Mouse (Mus musculus) adipose tissue, adult 10 weeks (tissue): ENCODE data around the gene Slamf8. TPM values are rescaled to one million over a fixed set of nuclear protein-coding genes. Genes with fewer than 3 reads are reported as not detected.

Source experiments
- polyA plus RNA-seq: library from polyadenylated mRNA; stranded (reverse); fragments of 350-450 nt; fragmentation: Illumina TruSeq; extraction: RNeasy Lipid Tissue Mini Kit (QIAGEN cat#74804); gene quantifications from one replicate; pipeline ENCODE4 v1.2.3, GENCODE M21; 2014; ENCODE audit warnings: low read depth, low replicate concordance

Slamf8 gene
- 3.0 TPM for polyA plus RNA-seq

DNA sequence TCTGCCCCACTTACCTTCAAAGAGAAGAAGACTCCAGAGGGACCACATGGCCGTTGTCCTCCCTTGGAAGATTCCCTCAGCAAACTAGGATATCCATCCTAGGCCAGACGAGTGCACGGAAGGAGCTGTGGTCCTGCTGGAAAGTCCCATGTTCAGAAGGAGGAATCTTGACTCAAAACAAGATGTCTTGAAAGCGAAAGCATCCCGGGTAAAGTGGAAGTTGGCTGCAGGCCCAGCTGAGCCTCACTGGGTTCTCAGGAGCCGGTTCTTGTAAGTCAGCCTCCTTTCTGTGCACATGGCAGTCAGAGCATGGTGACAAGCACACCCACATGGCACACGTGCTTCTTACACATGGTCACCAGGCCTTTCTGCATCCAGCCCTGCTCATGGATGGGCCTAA, at the start of gene Slamf8:
Gene Slamf8 (minus strand): TSS at position 184 of the 400 bp plus-strand sequence.

DNA sequence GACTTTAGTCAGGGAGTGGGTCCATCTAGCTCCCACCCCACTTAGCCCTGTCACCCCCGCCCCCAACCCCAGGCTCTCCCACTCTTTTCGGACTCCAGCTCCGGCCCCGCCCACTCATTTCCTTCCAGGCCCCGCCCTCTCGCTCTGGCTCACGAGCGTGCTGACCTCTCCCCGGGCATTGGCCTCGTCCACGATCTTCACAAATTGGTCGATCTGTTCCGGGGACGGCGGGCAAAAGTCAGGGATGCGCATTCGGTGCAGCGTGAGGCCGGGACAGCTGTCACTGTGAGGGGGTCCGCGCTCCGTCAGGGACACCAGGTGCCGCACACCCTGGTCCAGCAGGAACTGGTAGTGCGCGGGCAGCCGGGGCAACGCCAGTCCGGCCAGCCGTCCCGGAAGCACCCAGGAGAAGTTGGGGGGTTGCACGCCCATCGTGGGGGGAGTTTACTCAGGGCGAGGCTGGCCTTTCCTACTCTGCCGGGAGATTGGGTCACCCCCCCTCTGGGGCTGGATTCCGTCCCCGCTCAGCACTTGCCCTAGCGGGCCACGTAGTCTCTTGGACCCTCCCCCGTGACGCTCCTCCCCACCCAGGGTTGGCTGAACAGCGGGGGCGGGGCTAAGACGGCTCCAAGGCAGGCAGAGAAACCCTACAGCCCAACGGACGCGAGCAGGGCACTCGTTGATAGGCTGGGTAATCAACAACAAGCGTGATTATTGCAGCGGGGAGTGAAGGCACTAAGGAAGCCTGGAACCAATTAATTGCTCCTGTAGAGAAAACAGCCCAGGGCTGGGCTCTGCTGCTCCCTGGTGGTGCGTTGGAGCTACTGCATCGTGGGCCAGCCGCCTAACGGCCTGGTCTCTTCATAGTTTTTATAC, 42.3 kb upstream of the Slamf8 start, which contains the start of gene Dusp23:
Gene Dusp23 (minus strand): TSS at position 512 of the 876 bp plus-strand sequence.

DNA sequence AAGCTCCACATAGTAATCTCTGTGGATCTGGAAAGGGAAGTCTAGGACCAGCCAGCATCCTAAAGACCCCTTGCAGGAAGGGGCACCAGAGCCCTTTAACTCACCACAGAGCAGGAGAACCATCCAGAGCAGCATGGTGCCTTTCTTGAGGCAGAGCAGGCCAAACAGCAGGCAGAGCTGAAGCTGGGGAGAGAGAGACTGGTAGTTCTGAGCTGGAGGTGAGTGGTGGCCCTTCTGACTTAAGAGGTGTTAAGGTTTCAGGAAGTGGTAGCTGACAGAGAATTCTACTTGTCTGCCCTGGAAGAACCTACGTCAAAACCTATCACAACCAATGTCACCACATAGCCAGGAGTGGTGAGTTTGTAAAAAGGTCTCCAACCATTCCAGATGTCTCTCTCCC, 12.0 kb upstream of the Slamf8 start, which contains the start of gene Fcrl6:
Gene Fcrl6 (minus strand): TSS at position 226 of the 400 bp plus-strand sequence.

DNA sequence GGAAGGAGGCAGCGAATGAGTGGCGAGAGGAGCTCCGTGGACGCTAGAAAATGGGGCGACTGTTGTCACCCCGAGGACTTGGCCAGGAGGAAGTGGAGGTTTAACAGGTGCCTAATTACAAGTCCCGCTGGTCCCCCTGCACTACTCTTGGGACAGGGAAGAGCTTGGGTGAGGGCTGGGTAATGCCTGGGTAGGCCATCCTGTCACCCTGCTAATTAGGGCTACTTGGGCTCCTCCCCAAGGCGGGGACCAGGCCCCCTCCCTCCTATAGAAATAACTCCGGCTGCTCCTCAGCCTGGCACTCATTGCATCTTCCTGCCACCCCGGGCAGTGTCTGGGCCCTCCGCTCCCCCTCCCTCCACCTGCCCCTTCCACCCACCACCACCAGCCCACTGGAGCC, 34.7 kb downstream of the Slamf8 start, which contains the start of gene Vsig8:
Gene Vsig8 (plus strand): TSS at position 301 of the 400 bp plus-strand sequence.

Other genes with a start within 250 kb of the Slamf8 start
- 0.19 TPM for gene Kcnj10, start 249.4 kb downstream of the Slamf8 start, polyA plus RNA-seq
- gene Pigm, start 214.0 kb downstream of the Slamf8 start, polyA plus RNA-seq: 7.4 TPM
- gene Slamf9, start 115.2 kb downstream of the Slamf8 start, polyA plus RNA-seq: 11.2 TPM
- 13.9 TPM for gene Igsf9, start 108.8 kb downstream of the Slamf8 start, polyA plus RNA-seq
- gene Tagln2, start 90.5 kb downstream of the Slamf8 start, polyA plus RNA-seq: 261 TPM
- 6.8 TPM for gene Cfap45, start 69.8 kb downstream of the Slamf8 start, polyA plus RNA-seq
- 0.72 TPM for gene Vsig8, start 34.6 kb downstream of the Slamf8 start, polyA plus RNA-seq
- not detected for gene Fcrl6, start 12.0 kb upstream of the Slamf8 start, polyA plus RNA-seq
- 23.7 TPM for gene Dusp23, start 42.4 kb upstream of the Slamf8 start, polyA plus RNA-seq
- 0.77 TPM for gene Crp, start 107.5 kb upstream of the Slamf8 start, polyA plus RNA-seq